In genomic region chr1:90285318-90285717, GRCm38 (mm10) we compare ENCODE assay signal across 14 mouse cellular contexts.
A peak's percentile ranks its signal among the peaks of the same experiment; 100 is the strongest.
DNase-seq lines count a peak whose midpoint lies in the region; ATAC-seq and TF ChIP-seq lines count a peak whose summit lies in the region.
"Had no signal": no experiment of that assay in that cellular context is flagged by ENCODE, and none has a peak within 500 bp of the region (broad histone marks: within the 10 kb centered on the region; RNA-seq: fewer than 3 reads in every experiment).

No protein-coding gene starts in this region.

- no peak overlapping the region for H3K4me2 ChIP-seq in midbrain, embryonic 16.5 days (ENCODE audit: low read length)
- H3K4me2 ChIP-seq in kidney, embryonic 14.5 days (replicated peaks; ENCODE audit: low read depth, low read length): no peak overlapping the region
- H3K4me2 ChIP-seq: embryonic facial prominence, embryonic 12.5 days had no signal

- no peaks in the 10 kb centered on the region for H3K36me3 ChIP-seq in midbrain, embryonic 16.5 days (ENCODE audit: control insufficient read depth, insufficient read depth, low read length)
- H3K36me3 ChIP-seq in kidney, embryonic 14.5 days (ENCODE audit: control insufficient read depth, insufficient read depth, low read length): no peaks in the 10 kb centered on the region
- H3K36me3 ChIP-seq: embryonic facial prominence, embryonic 12.5 days had no signal

- ATAC-seq in midbrain, embryonic 16.5 days: no peak
- no peak for ATAC-seq in CD4-positive, CD25-positive, alpha-beta regulatory T cell, adult 4 months
- ATAC-seq in kidney, embryonic 14.5 days (ENCODE audit: low FRiP score, low TSS enrichment): no peak

- no peak overlapping the region for H3K4me3 ChIP-seq in left cerebral cortex, adult 2 months
- no peak overlapping the region for H3K4me3 ChIP-seq in midbrain, embryonic 16.5 days (ENCODE audit: low read depth, low read length)
- H3K4me3 ChIP-seq in kidney, embryonic 14.5 days (ENCODE audit: low read length): no peak overlapping the region
- H3K4me3 ChIP-seq: embryonic facial prominence, embryonic 12.5 days had no signal

- H3K27ac ChIP-seq in left cerebral cortex, adult 2 months: peak overlapping the region; percentile 37; the same call in 1 of the 2 replicates
- H3K27ac ChIP-seq in midbrain, embryonic 16.5 days (ENCODE audit: low read length): peak overlapping the region; percentile 82; the same call in 1 of the 2 replicates
- H3K27ac ChIP-seq in kidney, embryonic 14.5 days (ENCODE audit: low read depth, low read length): no peak overlapping the region
- H3K27ac ChIP-seq: embryonic facial prominence, embryonic 12.5 days; stomach, postnatal 0 days had no signal

- no peaks in the 10 kb centered on the region for H3K27me3 ChIP-seq in midbrain, embryonic 16.5 days (ENCODE audit: control insufficient read depth, insufficient read depth, low read depth, low read length)
- no peaks in the 10 kb centered on the region; the same call in 1 of the 2 replicates for H3K27me3 ChIP-seq in kidney, embryonic 14.5 days (ENCODE audit: control insufficient read depth, insufficient read depth, low read length)
- H3K27me3 ChIP-seq: embryonic facial prominence, embryonic 12.5 days had no signal

- H3K4me1 ChIP-seq in midbrain, embryonic 16.5 days (ENCODE audit: control insufficient read depth, insufficient read depth, low read length): peaks cover 42% of the 10 kb centered on the region
- peaks cover 27% of the 10 kb centered on the region for H3K4me1 ChIP-seq in kidney, embryonic 14.5 days (ENCODE audit: control insufficient read depth, insufficient read depth, low read length)

- H3K9me3 ChIP-seq in midbrain, embryonic 16.5 days (replicated peaks; ENCODE audit: control insufficient read depth, low read length, poor library complexity, severe bottlenecking): no peaks in the 10 kb centered on the region
- no peaks in the 10 kb centered on the region for H3K9me3 ChIP-seq in kidney, embryonic 14.5 days (ENCODE audit: control insufficient read depth, low read length)
- H3K9me3 ChIP-seq: embryonic facial prominence, embryonic 12.5 days had no signal

- intact Hi-C loops in left cerebral cortex, adult 2 months (cut with DNase I): no loop called here
- intact Hi-C loops in left cerebral cortex, postnatal 25 days (cut with DNase I): no loop called here

- H3K9ac ChIP-seq in midbrain, embryonic 16.5 days (ENCODE audit: low read depth, low read length): no peak overlapping the region
- no peak overlapping the region for H3K9ac ChIP-seq in kidney, embryonic 14.5 days (ENCODE audit: low read depth, low read length)
- H3K9ac ChIP-seq: embryonic facial prominence, embryonic 12.5 days; liver, embryonic 14.5 days had no signal

- DNase-seq in left cerebral cortex, adult 2 months (ENCODE audit: extremely low spot score in 1 of 2, low spot score in 2 of 2): no peak
- DNase-seq in left cerebral cortex, postnatal 25 days (ENCODE audit: low spot score in 2 of 2): no peak
- DNase-seq in cerebellum, adult 18-20 months: peak; percentile 38 to 51
- DNase-seq in cerebellum, postnatal 36 days: peak; percentile 32 to 39
- DNase-seq: kidney, adult 11 months; kidney, postnatal 4 days; lung, postnatal 4 days; thymus, postnatal 4 days had no signal

- no peak for TF ChIP-seq CTCF in left cerebral cortex, adult 2 months (IDR thresholded peaks at IDR 0.05)

- 19% methylated on average over 4 of the region's 4 CpGs for WGBS in midbrain, embryonic 16.5 days
- WGBS in kidney, embryonic 14.5 days: 83% methylated on average over 4 of the region's 4 CpGs

Comparison
In these comparisons a context has a peak if more than half of its experiments do, and no peak if none do; other contexts are left out.
1. DNase-seq: peak in cerebellum, adult 18-20 months (2 of 2) and cerebellum, postnatal 36 days (2 of 2); none in left cerebral cortex, adult 2 months (0 of 2) and left cerebral cortex, postnatal 25 days (0 of 2).